Mouse (Mus musculus): ENCODE data around the gene Slc9a8.

Gene Slc9a8

DNA sequence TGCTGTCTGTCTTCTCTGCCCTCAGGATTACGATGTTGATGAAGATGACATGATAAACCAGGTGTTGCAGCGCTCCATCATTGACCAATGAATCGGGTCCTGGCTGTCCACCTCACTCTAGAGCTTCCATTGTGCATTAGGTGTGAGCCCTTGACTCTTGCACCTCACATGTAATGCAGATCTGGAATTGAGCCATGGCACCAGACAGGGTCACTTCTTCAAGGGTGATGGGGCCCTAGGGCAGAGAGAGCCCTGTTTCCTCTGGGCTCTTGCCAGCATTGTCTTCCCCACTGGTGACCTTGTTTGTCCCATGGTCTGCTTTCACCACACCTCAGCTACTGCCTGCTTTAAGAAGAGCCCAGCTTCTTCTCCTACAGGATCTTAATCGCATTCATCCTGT, 93.1 kb downstream of the Slc9a8 start:
- no peak for DNase-seq

DNA sequence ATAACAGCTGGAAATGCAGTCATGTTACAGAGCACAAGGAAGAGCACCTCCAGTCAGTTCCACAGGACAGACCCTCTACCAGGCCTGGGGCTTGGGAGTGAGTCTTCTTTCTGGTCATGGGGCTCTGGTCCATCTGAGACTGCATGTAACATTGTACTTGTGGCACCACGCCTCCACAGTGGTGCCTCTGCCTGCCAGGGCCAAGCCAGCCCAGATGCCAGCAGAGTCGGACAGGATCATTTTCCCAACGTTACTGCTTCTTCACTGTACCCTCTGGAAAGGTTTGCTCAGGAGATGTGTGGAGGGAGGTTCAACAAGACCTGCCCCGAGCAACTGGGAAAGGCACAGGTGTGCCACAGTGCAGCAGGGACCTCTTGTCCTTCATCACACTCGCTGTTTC, 94.2 kb downstream of the Slc9a8 start:
- no peak for DNase-seq

DNA sequence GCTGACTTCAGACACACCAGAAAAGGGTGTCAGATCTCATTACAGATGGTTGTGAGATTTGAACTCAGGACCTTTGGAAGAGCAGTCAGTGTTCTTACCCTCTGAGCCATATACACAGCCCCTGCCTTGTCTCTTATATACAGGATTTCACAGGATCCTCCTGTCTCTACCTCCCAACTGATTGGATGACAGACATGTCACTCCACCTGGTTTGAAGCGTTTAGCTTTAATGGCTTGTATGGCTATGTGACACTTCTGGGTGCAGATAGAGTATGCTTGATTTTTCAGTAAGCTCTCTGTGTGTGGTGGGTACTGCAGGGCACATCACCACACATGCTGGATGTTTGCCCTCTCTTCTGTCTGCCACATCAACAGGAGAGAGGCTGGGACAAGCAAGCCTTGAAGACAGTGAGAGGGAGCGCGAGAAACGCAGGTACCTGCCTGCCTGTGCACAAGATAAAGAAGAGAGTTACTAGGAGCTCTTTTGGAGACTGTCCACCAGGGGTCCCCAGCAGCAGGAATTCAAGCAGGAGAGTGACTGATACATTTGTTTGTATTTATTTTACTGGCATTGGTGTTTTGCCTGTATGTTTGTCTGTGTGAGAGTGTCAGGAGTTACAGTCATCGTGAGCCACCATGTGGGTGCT, 98.2 kb downstream of the Slc9a8 start:
- no peak for DNase-seq

Measured in kidney, adult 18-20 months (tissue).